Mouse (Mus musculus) liver, postnatal 0 days (tissue): ENCODE data around the gene Twf2. TPM values are rescaled to one million over a fixed set of nuclear protein-coding genes. Genes with fewer than 3 reads are reported as not detected.

ENCODE experiments used
- ATAC-seq: fragments of 200-750 bp; cut with Nextera tagmentation; 2 replicates; pipeline ENCODE4 v1.8.0; 2017; ENCODE audit warnings: mild to moderate bottlenecking, moderate library complexity
- DNase-seq: peaks from one replicate; pipeline ENCODE4 v3.0.0-alpha.2; 2016
- H3K27ac ChIP-seq: fragments of 300-500 bp; sonication (generic); 2 replicates; pipeline ENCODE4 v1.5.1; 2014; ENCODE audit warnings: antibody characterized with exemption, moderate library complexity, mild to moderate bottlenecking, low read depth
- H3K27me3 ChIP-seq: fragments of 300-500 bp; sonication (generic); 2 replicates; pipeline ENCODE4 v1.6.1; 2014; ENCODE audit warnings: low read length, control low read depth, mixed read lengths; ENCODE audit not compliant: insufficient read depth
- H3K36me3 ChIP-seq: fragments of 300-500 bp; sonication (generic); replicated peaks from 2 replicates; pipeline ENCODE4 v1.6.1; 2014; ENCODE audit warnings: mild to moderate bottlenecking, control low read depth, low read length, moderate library complexity, mixed read lengths; ENCODE audit not compliant: insufficient read depth
- H3K4me1 ChIP-seq: fragments of 300-500 bp; sonication (generic); 2 replicates; pipeline ENCODE4 v1.6.1; 2014; ENCODE audit warnings: antibody characterized with exemption, mild to moderate bottlenecking, control low read depth; ENCODE audit not compliant: insufficient read depth
- H3K4me2 ChIP-seq: fragments of 300-500 bp; sonication (generic); 2 replicates; pipeline ENCODE4 v1.6.1; 2014; ENCODE audit warnings: low read depth, mild to moderate bottlenecking, low read length, moderate library complexity, mixed read lengths
- H3K4me3 ChIP-seq: fragments of 300-500 bp; sonication (generic); 2 replicates; pipeline ENCODE4 v1.5.1; 2014; ENCODE audit warnings: low read depth, low read length
- H3K9ac ChIP-seq: fragments of 300-500 bp; sonication (generic); replicated peaks from 2 replicates; pipeline ENCODE4 v1.6.1; 2014; ENCODE audit warnings: mild to moderate bottlenecking, moderate library complexity
- H3K9me3 ChIP-seq: fragments of 300-500 bp; sonication (generic); 2 replicates; pipeline ENCODE4 v1.6.1; 2016; ENCODE audit warnings: mild to moderate bottlenecking, control low read depth, low read length, mixed read lengths
- CTCF ChIP-seq: sonication (generic); IDR thresholded peaks from 2 replicates; pipeline ENCODE4 v1.5.1; 2016; ENCODE audit warnings: antibody characterized with exemption, low read depth
- EP300 ChIP-seq: IDR thresholded peaks from 2 replicates; pipeline ENCODE4 v1.6.1; 2016; ENCODE audit warnings: antibody characterized with exemption, low read depth, mild to moderate bottlenecking
- WGBS: fragments of 180-500 bp; shearing (Covaris S2); extraction: QIAGEN DNeasy Blood & Tissue Kit; methylation state at CpG from one replicate; pipeline ENCODE4 v1.1.7; 2014; ENCODE audit not compliant: insufficient replicate concordance; 5-methylcytosine and 5-hydroxymethylcytosine counted together
- polyA plus RNA-seq: library from polyadenylated mRNA; unstranded; fragments of >200 nt; fragmentation: Nextera tagmentation; extraction: Ambion mirVana; gene quantifications from 2 replicates; pipeline ENCODE4 v1.2.1, GENCODE M21; 2015

Twf2 gene
- polyA plus RNA-seq, 1 experiment from 2014 or later = 23.0 TPM

- WGBS = 23% methylated on average over 4 of the region's 4 CpGs
- TF ChIP-seq EP300 = no peak
- TF ChIP-seq CTCF = no peak
- no peaks in the 10 kb centered on the region for H3K36me3 ChIP-seq
- H3K4me1 ChIP-seq = peaks cover 8% of the 10 kb centered on the region
- H3K27me3 ChIP-seq = peaks cover 4% of the 10 kb centered on the region; the same call in 1 of the 2 replicates
- no peaks in the 10 kb centered on the region for H3K9me3 ChIP-seq
- ATAC-seq (peak; percentile 57), DNase-seq (no peak)
- peak within 1 kb of the TSS; percentile 85 for H3K27ac ChIP-seq
- peak within 1 kb of the TSS; percentile 44 for H3K4me2 ChIP-seq
- peak within 1 kb of the TSS; percentile 30; the same call in 1 of the 2 replicates for H3K9ac ChIP-seq
- 0 out of 2 replicates have a peak within 1 kb of the TSS, but pooled peaks have one; percentile 13 for H3K4me3 ChIP-seq
Measured at GRCm38 (mm10) chr9:106222261-106222851, 19.4 kb downstream of the Twf2 start, which contains the start of gene Tlr9. TSS of gene Tlr9 (plus strand) at chr9:106222598.

- Histone ChIP-seq H3K4me3 (0 out of 2 replicates have a peak overlapping the region, but pooled peaks have one; percentile 13), H3K36me3 (no peaks in the 10 kb centered on the region), H3K4me1 (peaks cover 8% of the 10 kb centered on the region), H3K9ac (peak overlapping the region; percentile 18; the same call in 1 of the 2 replicates), H3K27ac (peak overlapping the region; percentile 85), H3K9me3 (no peaks in the 10 kb centered on the region), H3K27me3 (peaks cover 4% of the 10 kb centered on the region; the same call in 1 of the 2 replicates), H3K4me2 (peak overlapping the region; percentile 44)
- WGBS = 41% methylated on average over 4 of the region's 4 CpGs
- ATAC-seq = no peak; the same call in 1 of the 2 replicates
- no peak for DNase-seq
- TF ChIP-seq EP300 (no peak), CTCF (no peak)
Measured at GRCm38 (mm10) chr9:106222994-106223393, 20.1 kb downstream of the Twf2 start.

GRCm38 (mm10) chr9:106225469-106226150, 22.7 kb downstream of the Twf2 start:
- no peak for TF ChIP-seq EP300
- TF ChIP-seq CTCF = no peak
- no peak for DNase-seq
- Histone ChIP-seq H3K4me1 (peaks cover 11% of the 10 kb centered on the region), H3K27me3 (peaks cover 4% of the 10 kb centered on the region; the same call in 1 of the 2 replicates), H3K4me3 (peak overlapping the region; percentile 35), H3K36me3 (no peaks in the 10 kb centered on the region), H3K27ac (no peak overlapping the region), H3K9me3 (no peaks in the 10 kb centered on the region), H3K9ac (no peak overlapping the region; the same call in 1 of the 2 replicates), H3K4me2 (peak overlapping the region; percentile 67)
- no peak for ATAC-seq
- 56% methylated on average over 24 of the region's 24 CpGs for WGBS

- 0 out of 2 replicates have a peak, but pooled peaks have one; percentile 4 for ATAC-seq
- Histone ChIP-seq H3K4me2 (peak overlapping the region; percentile 67), H3K36me3 (no peaks in the 10 kb centered on the region), H3K4me3 (peak overlapping the region; percentile 35), H3K27me3 (peaks cover 4% of the 10 kb centered on the region; the same call in 1 of the 2 replicates), H3K9me3 (no peaks in the 10 kb centered on the region), H3K27ac (no peak overlapping the region), H3K9ac (peak overlapping the region; percentile 4), H3K4me1 (peaks cover 11% of the 10 kb centered on the region)
- WGBS = 5% methylated on average over 34 of the region's 34 CpGs
- TF ChIP-seq EP300 (no peak), CTCF (peak; percentile 40)
- DNase-seq = no peak
Measured at GRCm38 (mm10) chr9:106226151-106226682, 23.3 kb downstream of the Twf2 start.

- H3K4me3 ChIP-seq = no peak overlapping the region
- peak; percentile 22 for ATAC-seq
- WGBS = 58% methylated on average over 8 of the region's 8 CpGs
- H3K9me3 ChIP-seq = no peaks in the 10 kb centered on the region
- no peak for TF ChIP-seq CTCF
- TF ChIP-seq EP300 = peak; percentile 36; the same call in 1 of the 2 replicates
- peaks cover 3% of the 10 kb centered on the region; the same call in 1 of the 2 replicates for H3K36me3 ChIP-seq
- DNase-seq = no peak
- no peak overlapping the region for H3K4me2 ChIP-seq
- peaks cover 4% of the 10 kb centered on the region; the same call in 1 of the 2 replicates for H3K27me3 ChIP-seq
- peaks cover 11% of the 10 kb centered on the region for H3K4me1 ChIP-seq
- H3K9ac ChIP-seq = no peak overlapping the region
- H3K27ac ChIP-seq = no peak overlapping the region
Measured at GRCm38 (mm10) chr9:106227790-106228429, 25.0 kb downstream of the Twf2 start.
